Mouse (Mus musculus) testis, adult 2 months (tissue): ENCODE measurements around the gene Nrp1.

Source experiments
- CTCF ChIP-seq: fragments of 200-500 bp; IDR thresholded peaks from 2 replicates; pipeline ENCODE4 v1.5.1; 2012; ENCODE audit warnings: low read depth, mild to moderate bottlenecking, inconsistent platforms, low read length, moderate library complexity; ENCODE audit not compliant: control insufficient read depth, insufficient read depth, insufficient replicate concordance
- POLR2A ChIP-seq: fragments of 200-500 bp; IDR thresholded peaks from 2 replicates; pipeline ENCODE4 v1.6.1; 2012; ENCODE audit warnings: low read depth, mild to moderate bottlenecking, inconsistent platforms, low read length, moderate library complexity; ENCODE audit not compliant: control insufficient read depth

- TF ChIP-seq CTCF (no peak), POLR2A (no peak)
These were observed 38.6 kb downstream of the Nrp1 start for GRCm38 (mm10) chr8:128396968-128397367.
